Mouse (Mus musculus) intestine, embryonic 14.5 days (tissue): Measurements from ENCODE around the gene Hat1. TPM values are rescaled to one million over a fixed set of nuclear protein-coding genes. Genes with fewer than 3 reads are reported as not detected.

Source experiments
- ATAC-seq: fragments of 200-750 bp; cut with Nextera tagmentation; replicated peaks from 2 replicates; pipeline ENCODE4 v1.8.0; 2017; ENCODE audit warnings: low read depth, moderate number of reproducible peaks, moderate TSS enrichment, moderate library complexity; ENCODE audit not compliant: low FRiP score, low TSS enrichment
- DNase-seq: peaks from one replicate; pipeline ENCODE4 v3.0.0-alpha.2; 2018; ENCODE audit warnings: low spot score
- H3K27ac ChIP-seq: fragments of 300-500 bp; sonication (generic); 2 replicates; pipeline ENCODE4 v1.5.1; 2014; ENCODE audit warnings: low read depth, mild to moderate bottlenecking, control low read depth
- H3K27me3 ChIP-seq: fragments of 300-500 bp; sonication (generic); replicated peaks from 2 replicates; pipeline ENCODE4 v1.6.1; 2014; ENCODE audit warnings: low read length, control low read depth; ENCODE audit not compliant: control insufficient read depth, insufficient read depth
- H3K36me3 ChIP-seq: fragments of 300-500 bp; sonication (generic); 2 replicates; pipeline ENCODE4 v1.6.1; 2014; ENCODE audit warnings: low read length, control low read depth; ENCODE audit not compliant: control insufficient read depth, insufficient read depth
- H3K4me1 ChIP-seq: fragments of 300-500 bp; sonication (generic); replicated peaks from 2 replicates; pipeline ENCODE4 v1.6.1; 2014; ENCODE audit warnings: low read length, control low read depth, mixed read lengths; ENCODE audit not compliant: control insufficient read depth, insufficient read depth
- H3K4me2 ChIP-seq: fragments of 300-500 bp; sonication (generic); 2 replicates; pipeline ENCODE4 v1.6.1; 2014; ENCODE audit warnings: low read length
- H3K4me3 ChIP-seq: fragments of 300-500 bp; sonication (generic); 2 replicates; pipeline ENCODE4 v1.5.1; 2014; ENCODE audit warnings: low read depth, low read length, control low read depth, mixed read lengths
- H3K9ac ChIP-seq: fragments of 300-500 bp; sonication (generic); 2 replicates; pipeline ENCODE4 v1.6.1; 2014; ENCODE audit warnings: mild to moderate bottlenecking, low read length
- H3K9me3 ChIP-seq: fragments of 300-500 bp; sonication (generic); 2 replicates; pipeline ENCODE4 v1.6.1; 2016; ENCODE audit warnings: low read length, control low read depth; ENCODE audit not compliant: control insufficient read depth
- WGBS: fragments of 180-500 bp; shearing (Covaris S2); extraction: QIAGEN DNeasy Blood & Tissue Kit; methylation state at CpG from one replicate; pipeline ENCODE4 v1.1.7; 2014; 5-methylcytosine and 5-hydroxymethylcytosine counted together
- polyA plus RNA-seq: library from polyadenylated mRNA; unstranded; fragments of >200 nt; fragmentation: Nextera tagmentation; extraction: Ambion mirVana; gene quantifications from 2 replicates; pipeline ENCODE4 v1.2.1, GENCODE M21; 2014

The Hat1 gene
- polyA plus RNA-seq, 1 experiment from 2014 or later = 116 TPM

DNA sequence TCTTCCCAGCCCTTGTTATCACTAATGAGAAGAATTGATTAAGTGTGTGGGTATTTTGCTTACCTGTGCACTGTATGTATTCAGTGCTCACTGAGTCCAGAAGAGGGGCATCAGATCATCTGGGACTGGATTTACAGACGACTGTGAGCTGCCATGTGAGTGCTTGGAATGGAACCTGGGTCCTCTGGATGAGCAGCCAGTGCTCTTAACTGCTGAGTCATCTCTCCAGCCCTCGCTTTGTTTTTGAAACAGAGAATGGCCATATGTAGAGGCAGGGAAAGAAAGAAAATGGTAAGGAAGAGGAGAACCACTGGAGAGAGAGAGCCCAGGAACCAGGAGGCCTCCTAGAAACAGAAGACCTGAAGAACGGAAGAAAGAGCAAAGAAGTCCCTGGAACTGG is 73.8 kb downstream of the Hat1 start:
- Histone ChIP-seq H3K9me3 (no peaks in the 10 kb centered on the region), H3K27me3 (no peaks in the 10 kb centered on the region), H3K4me2 (no peak overlapping the region), H3K4me1 (no peaks in the 10 kb centered on the region), H3K27ac (no peak overlapping the region), H3K4me3 (no peak overlapping the region), H3K36me3 (no peaks in the 10 kb centered on the region), H3K9ac (no peak overlapping the region)
- ATAC-seq (no peak), DNase-seq (no peak)
- WGBS = 63% methylated on average over 3 of the region's 3 CpGs

DNA sequence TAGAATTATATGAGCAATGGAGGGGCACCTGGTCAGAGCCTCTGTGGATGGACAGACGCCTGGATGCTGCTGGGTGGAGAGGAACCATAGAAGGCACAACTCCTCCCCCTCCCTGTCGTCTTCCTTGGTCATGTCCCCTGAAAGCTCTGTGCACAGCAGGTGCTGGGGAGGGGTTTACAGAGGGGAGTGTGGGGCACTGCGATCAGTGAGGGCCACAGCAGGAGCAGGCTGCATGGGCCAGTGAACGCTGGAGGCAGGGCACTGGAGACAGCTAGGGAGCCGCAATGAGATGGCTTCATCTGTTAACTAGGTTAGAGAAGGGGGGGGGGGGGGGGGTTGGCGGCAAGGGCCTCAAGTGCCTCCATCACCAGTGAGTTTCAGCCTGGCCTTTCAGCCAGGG is 77.3 kb downstream of the Hat1 start:
- 29% methylated on average over 6 of the region's 6 CpGs for WGBS
- Histone ChIP-seq H3K4me1 (no peaks in the 10 kb centered on the region), H3K27ac (no peak overlapping the region), H3K27me3 (no peaks in the 10 kb centered on the region), H3K4me3 (no peak overlapping the region), H3K9me3 (no peaks in the 10 kb centered on the region), H3K4me2 (no peak overlapping the region), H3K36me3 (no peaks in the 10 kb centered on the region), H3K9ac (no peak overlapping the region)
- no peak for DNase-seq
- ATAC-seq = no peak

DNA sequence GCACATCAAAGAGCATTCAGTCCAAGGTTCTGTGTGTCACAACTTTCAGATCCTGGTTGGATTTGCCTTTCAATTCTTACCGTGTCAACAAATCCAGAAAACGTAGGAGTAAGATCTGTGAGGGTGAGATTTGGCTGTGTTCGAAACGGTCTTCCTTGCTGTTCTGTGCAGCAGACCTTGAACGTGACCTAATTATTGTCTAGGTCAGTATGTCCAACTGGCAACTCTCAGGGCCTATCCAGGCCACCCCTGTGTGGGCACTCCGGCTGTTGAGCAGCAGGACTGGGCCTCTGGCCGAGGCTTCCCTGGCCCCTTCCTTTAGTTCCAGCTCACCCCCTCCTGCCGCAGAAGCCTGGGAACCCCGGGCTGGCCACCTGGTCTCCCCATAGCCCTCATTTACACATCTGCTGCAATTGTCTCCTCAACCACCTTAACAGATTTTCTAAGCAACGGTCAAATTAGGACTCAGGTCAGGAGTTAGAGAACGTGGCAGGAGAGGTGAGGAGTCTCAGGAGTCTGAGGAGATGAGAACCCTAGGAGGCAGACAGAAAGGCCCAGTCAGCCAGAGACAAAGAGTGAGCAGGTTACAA is 78.2 kb downstream of the Hat1 start:
- no peak overlapping the region for H3K27ac ChIP-seq
- no peaks in the 10 kb centered on the region for H3K27me3 ChIP-seq
- H3K9ac ChIP-seq = no peak overlapping the region
- no peaks in the 10 kb centered on the region for H3K4me1 ChIP-seq
- 69% methylated on average over 11 of the region's 11 CpGs for WGBS
- DNase-seq (no peak), ATAC-seq (no peak)
- H3K4me3 ChIP-seq = no peak overlapping the region
- H3K4me2 ChIP-seq = no peak overlapping the region
- no peaks in the 10 kb centered on the region for H3K36me3 ChIP-seq
- H3K9me3 ChIP-seq = no peaks in the 10 kb centered on the region

DNA sequence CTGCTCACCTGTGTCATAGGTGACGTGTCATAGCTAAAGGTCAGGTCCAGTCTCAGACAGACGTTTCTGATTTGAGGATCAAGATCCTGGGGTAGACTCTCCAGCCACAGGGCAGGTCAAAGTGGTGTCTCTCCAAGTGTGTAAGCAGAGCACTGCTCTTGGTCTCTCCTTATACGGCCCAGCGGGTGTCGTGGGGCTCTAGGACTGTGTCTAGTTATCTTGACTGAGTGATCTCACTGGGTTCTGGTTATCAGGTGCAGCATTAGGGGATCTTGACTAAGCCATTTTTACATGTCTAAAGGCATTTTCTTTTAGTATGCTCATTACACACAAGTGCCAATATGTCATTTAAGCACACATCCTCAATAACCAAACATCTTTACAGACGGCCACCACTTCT is 82.3 kb downstream of the Hat1 start:
- Histone ChIP-seq H3K4me2 (no peak overlapping the region), H3K27me3 (no peaks in the 10 kb centered on the region), H3K36me3 (no peaks in the 10 kb centered on the region), H3K9ac (no peak overlapping the region), H3K27ac (no peak overlapping the region), H3K4me3 (no peak overlapping the region), H3K9me3 (no peaks in the 10 kb centered on the region), H3K4me1 (peaks cover 11% of the 10 kb centered on the region)
- ATAC-seq (no peak), DNase-seq (no peak)
- 91% methylated on average over 6 of the region's 6 CpGs for WGBS

DNA sequence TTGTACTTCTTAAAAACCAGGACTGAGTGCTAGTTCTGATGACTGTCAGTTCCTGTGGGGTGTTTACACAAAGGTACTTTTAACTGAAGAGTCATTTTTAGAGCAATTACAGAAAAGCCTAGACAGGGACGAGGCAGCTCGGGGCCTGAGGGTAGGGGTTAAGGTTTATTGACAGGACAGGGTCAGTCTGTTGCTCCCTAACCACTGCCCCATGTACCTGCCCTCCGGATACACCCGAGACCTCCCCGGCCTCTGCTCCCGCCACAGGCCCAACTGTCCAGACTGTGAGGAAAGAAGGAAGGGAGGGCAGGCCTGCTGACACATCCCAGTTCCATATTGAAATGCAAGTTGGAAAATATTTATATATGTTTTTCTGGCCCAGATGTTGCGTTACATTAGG is 85.1 kb downstream of the Hat1 start:
- Histone ChIP-seq H3K4me1 (peaks cover 11% of the 10 kb centered on the region), H3K4me3 (no peak overlapping the region), H3K27me3 (no peaks in the 10 kb centered on the region), H3K4me2 (no peak overlapping the region), H3K9me3 (no peaks in the 10 kb centered on the region), H3K36me3 (no peaks in the 10 kb centered on the region), H3K9ac (no peak overlapping the region), H3K27ac (no peak overlapping the region)
- 40% methylated on average over 7 of the region's 7 CpGs for WGBS
- DNase-seq = no peak
- no peak for ATAC-seq

DNA sequence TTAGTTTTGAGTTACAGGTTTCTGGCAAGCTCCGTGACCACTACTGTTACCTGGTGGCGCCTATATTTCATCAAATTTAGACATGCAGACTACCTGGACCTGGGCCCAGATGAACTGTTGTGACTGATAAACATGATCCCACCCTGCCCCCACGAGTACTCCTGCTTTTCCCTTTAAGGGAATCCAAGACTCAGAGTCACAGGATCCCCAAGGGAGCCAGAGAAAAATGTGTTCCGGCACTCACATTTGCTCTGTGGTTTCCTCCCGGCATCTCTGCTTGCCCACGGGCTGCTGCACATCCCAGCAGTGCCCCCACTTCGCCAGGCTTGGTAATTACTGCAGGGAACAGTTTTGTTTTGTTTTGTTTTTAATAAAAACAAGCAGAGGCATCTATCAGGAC is 85.6 kb downstream of the Hat1 start:
- no peaks in the 10 kb centered on the region for H3K27me3 ChIP-seq
- whole genome bisulfite sequencing = 37% methylated on average over 7 of the region's 7 CpGs
- peaks cover 11% of the 10 kb centered on the region for H3K4me1 ChIP-seq
- H3K4me3 ChIP-seq = no peak overlapping the region
- no peak overlapping the region for H3K4me2 ChIP-seq
- H3K9ac ChIP-seq = no peak overlapping the region
- DNase-seq (no peak), ATAC-seq (no peak)
- no peak overlapping the region for H3K27ac ChIP-seq
- no peaks in the 10 kb centered on the region for H3K36me3 ChIP-seq
- H3K9me3 ChIP-seq = no peaks in the 10 kb centered on the region

DNA sequence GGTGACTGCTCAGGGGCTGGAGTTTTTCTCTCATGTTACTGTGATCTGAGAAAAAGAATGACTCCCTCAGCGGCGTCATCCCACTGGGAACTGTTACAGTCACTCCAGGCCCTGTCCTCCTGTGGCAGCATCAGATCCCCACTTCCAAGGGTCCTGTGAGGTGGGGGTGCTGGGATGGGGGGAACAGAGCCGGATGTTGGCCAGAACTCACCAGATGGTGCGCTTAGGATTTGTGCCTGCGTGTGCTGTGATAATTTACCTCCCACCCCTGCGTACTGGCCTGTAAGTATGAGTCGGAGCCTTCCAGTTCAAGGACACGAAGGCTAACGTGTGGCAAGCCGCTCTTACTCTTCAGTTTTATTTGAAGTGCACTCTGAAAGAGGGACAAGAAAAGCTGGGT is 86.6 kb downstream of the Hat1 start:
- no peaks in the 10 kb centered on the region for H3K36me3 ChIP-seq
- H3K27me3 ChIP-seq = no peaks in the 10 kb centered on the region
- no peaks in the 10 kb centered on the region for H3K9me3 ChIP-seq
- no peak overlapping the region for H3K4me3 ChIP-seq
- no peak overlapping the region for H3K27ac ChIP-seq
- H3K9ac ChIP-seq = no peak overlapping the region
- ATAC-seq (no peak), DNase-seq (no peak)
- no peak overlapping the region for H3K4me2 ChIP-seq
- H3K4me1 ChIP-seq = peaks cover 11% of the 10 kb centered on the region
- 58% methylated on average over 10 of the region's 10 CpGs for WGBS

DNA sequence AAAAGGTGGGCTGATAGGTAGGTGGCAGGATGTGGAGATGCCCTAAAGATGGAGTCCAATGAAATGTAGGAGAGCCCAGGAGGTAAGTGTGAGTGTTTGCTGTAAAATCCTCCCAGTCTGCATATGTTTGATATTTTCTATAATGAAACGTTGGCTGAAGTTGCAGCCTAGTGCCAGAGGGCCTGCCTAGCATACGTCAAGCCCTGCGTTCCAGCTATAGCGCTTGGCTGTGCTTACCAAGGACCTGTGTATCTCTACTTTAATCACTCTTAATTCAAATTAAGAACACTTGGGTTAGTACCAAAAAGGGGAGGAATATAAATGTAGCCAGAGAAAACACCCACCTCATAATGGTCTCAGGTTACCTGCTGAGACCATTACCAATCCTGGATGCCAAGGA is 87.0 kb downstream of the Hat1 start:
- no peak overlapping the region for H3K9ac ChIP-seq
- H3K4me3 ChIP-seq = no peak overlapping the region
- peaks cover 11% of the 10 kb centered on the region for H3K4me1 ChIP-seq
- no peak overlapping the region for H3K4me2 ChIP-seq
- H3K27ac ChIP-seq = no peak overlapping the region
- no peaks in the 10 kb centered on the region for H3K9me3 ChIP-seq
- no peaks in the 10 kb centered on the region for H3K36me3 ChIP-seq
- H3K27me3 ChIP-seq = no peaks in the 10 kb centered on the region
- WGBS = 81% methylated on average over 4 of the region's 4 CpGs
- ATAC-seq (no peak), DNase-seq (no peak)

DNA sequence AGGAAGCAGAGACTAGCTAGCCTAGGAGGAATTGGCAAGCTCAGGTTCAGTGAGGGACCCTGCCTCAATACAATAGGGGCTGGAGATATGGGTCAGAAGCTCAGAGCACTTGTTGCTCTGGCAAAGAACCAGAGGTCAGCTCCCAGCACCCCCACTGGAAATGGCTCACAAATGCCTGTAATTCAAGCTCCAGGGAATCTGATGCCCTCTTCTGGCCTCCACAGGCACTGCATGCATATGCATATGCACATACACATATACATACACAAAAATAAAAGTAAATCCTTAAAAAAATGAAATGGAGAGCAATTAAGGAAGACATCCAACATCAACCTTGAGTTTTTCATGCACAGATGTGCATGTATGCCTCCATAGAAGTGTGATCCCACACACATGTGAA is 89.0 kb downstream of the Hat1 start:
- H3K9ac ChIP-seq = no peak overlapping the region
- H3K27me3 ChIP-seq = no peaks in the 10 kb centered on the region
- DNase-seq = no peak
- peaks cover 11% of the 10 kb centered on the region for H3K4me1 ChIP-seq
- no peak overlapping the region for H3K4me3 ChIP-seq
- H3K9me3 ChIP-seq = no peaks in the 10 kb centered on the region
- no peaks in the 10 kb centered on the region for H3K36me3 ChIP-seq
- no peak overlapping the region for H3K27ac ChIP-seq
- H3K4me2 ChIP-seq = no peak overlapping the region
- ATAC-seq = no peak
